Mouse (Mus musculus): ENCODE data around the gene Zfp704. TPM values are rescaled to one million over a fixed set of nuclear protein-coding genes. Genes with fewer than 3 reads are reported as not detected.
A peak's percentile ranks its signal among the peaks of the same experiment; 100 is the strongest.

The Zfp704 gene
- total RNA-seq, 2 experiments from 2014 or later: 17.5 to 18.0 TPM

DNA sequence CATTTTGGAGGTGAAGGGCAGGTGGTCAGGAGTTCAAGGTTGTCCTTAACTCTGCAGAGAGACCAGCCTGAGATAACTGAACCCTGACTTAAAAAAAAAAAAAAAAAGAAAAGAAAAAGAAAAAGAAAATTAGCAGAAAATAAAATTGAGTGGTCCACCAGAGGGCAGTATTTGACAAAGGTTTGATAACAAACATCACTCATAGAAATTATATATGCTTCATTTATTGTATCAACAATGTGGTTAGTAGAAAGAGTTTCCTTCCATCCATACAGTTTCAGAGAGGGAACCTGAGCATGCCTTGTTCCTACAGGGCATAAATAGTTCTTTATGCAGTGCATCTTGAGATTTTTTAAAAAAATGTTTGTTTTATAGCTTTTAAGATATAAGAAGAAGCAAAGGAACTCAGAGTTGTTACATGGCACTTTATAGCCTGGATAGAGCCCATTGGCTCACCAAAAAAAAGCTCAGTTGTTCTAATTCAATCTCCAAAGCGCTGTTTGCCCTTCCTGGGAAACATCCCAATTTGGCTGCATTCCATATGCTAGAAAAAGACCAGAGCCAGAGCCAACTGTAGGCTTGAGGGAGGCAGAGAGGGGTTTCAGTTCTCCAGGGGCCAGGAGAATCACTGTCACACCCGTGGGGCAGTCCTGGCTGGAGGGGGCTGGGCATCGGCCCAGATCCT is 209.5 kb downstream of the Zfp704 start:
- intact Hi-C loops (cut with DNase I): loop anchor here (1.0 to 5.0 kb wide), 6 partner anchors 66 to 547 kb away; no protein-coding TSS in a partner anchor
- DNase-seq: peak; percentile 20 to 63

DNA sequence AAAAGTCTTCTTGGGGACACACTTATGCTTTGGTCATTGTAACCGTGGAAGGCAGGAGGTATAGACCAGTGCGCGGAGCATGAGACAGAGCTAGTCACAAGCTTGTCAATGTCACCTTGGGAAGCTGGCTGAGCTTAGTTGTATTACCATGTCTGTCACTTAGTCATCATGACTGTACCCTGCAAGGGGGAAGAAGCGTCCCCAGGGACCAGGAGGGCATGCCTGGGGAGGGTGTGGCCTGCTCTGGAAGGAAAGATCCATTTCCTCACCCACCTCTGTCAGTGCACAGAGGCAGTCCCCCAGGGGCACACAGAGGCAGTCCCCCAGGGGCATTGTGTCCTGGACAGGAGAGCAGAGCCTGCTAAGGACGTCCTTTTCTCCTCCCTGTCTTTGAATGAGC is 211.6 kb downstream of the Zfp704 start:
- intact Hi-C loops (cut with DNase I): no loop called here
- no peak for DNase-seq

All from heart, postnatal 14 days (tissue).